Mouse (Mus musculus): ENCODE measurements around the gene Ncbp2.

GRCm38 (mm10) chr16:32002509-32003477 lies 54.5 kb downstream of the Ncbp2 start, which contains the start of gene Senp5:
- no peak for TF ChIP-seq CTCF (IDR thresholded peaks at IDR 0.05; ENCODE audit: extremely low read depth, insufficient read depth, insufficient read length, insufficient replicate concordance)
- TF ChIP-seq POLR2A (IDR thresholded peaks at IDR 0.05; ENCODE audit: low read depth, low read length), result peak; percentile 58
